Mouse (Mus musculus) c-Kit-positive CD71-positive TER-119-positive erythroid progenitor cells, embryonic 14.5 days (primary cell): ENCODE measurements around the gene Pabpn1.

Source experiments
- DNase-seq: peaks from one replicate; pipeline ENCODE4 v3.0.0-alpha.2; 2013; ENCODE audit warnings: low spot score

The Pabpn1 gene

GRCm38 (mm10) chr14:54893651-54894181, 1.4 kb downstream of the Pabpn1 start:
- DNase-seq: peak; percentile 100

DNA sequence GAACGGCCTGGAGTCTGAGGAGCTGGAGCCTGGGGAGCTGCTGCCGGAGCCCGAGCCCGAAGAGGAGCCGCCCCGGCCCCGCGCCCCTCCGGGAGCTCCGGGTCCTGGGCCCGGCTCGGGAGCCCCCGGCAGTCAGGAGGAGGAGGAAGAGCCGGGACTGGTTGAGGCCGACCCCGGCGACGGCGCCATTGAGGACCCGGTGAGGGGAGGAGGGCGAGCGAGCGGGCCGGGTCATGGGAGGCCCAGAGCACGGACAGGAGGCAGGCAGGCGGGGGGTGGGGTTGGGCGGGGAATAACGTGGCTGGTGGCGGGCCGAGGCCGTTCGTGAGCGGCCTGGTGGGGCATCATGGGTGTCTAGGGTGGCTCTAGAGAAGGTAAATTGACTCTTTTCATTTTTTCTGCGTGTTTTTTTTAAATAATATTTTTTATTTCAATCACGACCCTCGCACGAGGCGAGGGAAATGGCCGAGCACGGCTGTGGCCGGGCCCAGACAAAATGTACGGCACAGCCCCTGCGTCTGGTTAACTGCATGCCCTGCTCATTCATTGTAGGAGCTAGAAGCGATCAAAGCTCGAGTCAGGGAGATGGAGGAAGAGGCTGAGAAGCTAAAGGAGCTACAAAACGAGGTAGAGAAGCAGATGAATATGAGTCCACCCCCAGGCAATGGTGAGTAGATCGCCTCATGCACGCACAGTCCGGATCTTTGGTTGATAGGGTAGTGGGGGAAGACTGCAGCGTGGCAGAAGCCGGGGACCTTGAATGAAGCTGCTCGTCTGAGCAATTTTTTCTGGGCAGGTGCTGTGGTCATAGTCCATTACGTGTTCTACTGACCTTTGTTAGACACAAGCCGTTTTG, 2.2 kb downstream of the Pabpn1 start:
- peak; percentile 46 for DNase-seq

DNA sequence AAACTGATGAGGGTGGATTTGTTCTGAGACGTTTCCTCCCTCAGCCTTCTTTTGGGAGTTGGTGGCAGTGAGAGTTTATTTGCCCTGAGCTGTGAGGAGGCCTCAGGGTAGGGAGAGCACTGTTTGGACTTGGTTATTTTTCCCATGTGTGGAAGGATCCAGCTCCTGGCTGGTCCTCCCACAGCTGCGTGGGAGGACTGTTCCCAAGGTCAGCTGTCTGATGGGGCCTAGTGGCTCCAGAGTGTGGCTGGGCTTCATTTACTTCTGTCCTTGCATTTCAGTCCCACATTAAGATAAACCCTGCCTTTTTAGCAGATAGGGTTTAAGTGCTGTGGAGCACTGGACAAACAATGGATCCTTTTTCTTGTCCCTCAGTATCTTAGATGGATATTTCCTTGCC, 5.1 kb downstream of the Pabpn1 start:
- DNase-seq: no peak

DNA sequence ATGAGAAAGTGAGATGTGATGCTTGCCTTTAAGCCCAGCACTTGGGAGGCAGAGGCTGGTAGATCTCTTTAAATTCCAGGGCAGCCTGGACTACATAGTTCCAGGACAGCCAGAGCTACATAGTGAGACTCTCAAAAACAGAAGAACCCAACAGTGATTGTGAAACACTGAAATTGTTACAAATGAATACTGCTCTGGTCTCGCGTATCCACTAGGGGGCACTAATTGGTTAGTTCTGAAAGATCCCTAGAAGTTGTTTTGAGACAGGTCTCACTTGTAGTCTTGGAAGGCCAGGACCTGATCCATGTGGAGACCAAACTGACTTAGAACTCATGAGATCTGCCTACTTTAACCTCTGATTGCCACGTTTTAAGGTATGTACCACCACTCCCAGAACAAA, 8.1 kb downstream of the Pabpn1 start:
- DNase-seq: peak; percentile 55

DNA sequence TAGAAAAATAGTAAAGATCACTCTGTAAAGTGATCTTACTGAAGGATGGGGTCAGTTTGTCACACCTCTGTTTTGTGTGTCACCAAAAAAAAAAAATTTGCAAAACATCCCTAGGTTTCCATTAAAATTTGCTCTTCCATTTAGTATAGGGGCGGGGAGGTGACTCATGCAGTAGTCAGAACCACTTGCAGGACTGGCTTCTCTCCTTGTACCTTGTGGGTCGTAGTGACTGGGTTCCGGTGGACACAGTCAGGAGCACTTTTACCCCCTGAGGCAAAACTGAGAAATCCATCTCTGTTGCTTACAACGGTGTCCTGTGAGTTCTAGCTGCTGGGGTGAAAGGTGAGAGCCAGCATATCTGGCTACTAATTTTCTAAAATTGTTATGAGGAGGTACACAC, 11.3 kb downstream of the Pabpn1 start:
- no peak for DNase-seq

DNA sequence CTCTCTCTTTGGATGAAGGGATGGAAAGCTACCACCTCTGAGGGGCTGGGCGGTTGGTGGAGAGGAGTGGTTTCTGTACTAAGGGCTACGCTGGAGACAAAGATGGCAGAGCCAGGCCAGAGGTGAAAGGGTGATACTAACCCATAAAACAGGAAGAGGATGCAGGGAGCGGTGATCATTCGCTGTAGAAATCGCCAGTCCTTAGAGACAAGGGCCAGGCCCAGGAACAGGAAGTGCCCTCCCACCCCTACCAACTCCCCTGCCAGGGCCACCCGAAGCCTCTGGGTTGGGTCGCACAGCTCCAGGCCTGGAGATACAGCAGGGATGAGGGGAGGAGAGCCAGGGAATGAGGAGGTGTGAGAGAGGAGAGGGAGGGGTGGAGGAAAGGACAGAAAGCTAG, 16.4 kb downstream of the Pabpn1 start:
- no peak for DNase-seq

GRCm38 (mm10) chr14:54912109-54912850, 20.0 kb downstream of the Pabpn1 start:
- DNase-seq: no peak

- DNase-seq: no peak
Measured at GRCm38 (mm10) chr14:54912886-54913285, 20.6 kb downstream of the Pabpn1 start, which contains the start of gene Slc22a17. Gene Slc22a17 (minus strand): TSS chr14:54913132.

GRCm38 (mm10) chr14:54913343-54913742, 21.0 kb downstream of the Pabpn1 start:
- no peak for DNase-seq

- no peak for DNase-seq
Measured at GRCm38 (mm10) chr14:54920076-54920685, 27.9 kb downstream of the Pabpn1 start.

- DNase-seq: peak; percentile 40
Measured at GRCm38 (mm10) chr14:54924641-54925348, 32.5 kb downstream of the Pabpn1 start.

GRCm38 (mm10) chr14:54925349-54926342, 33.3 kb downstream of the Pabpn1 start, which contains the start of gene Efs:
Gene Efs (minus strand): TSS chr14:54926126.
- DNase-seq: no peak

DNA sequence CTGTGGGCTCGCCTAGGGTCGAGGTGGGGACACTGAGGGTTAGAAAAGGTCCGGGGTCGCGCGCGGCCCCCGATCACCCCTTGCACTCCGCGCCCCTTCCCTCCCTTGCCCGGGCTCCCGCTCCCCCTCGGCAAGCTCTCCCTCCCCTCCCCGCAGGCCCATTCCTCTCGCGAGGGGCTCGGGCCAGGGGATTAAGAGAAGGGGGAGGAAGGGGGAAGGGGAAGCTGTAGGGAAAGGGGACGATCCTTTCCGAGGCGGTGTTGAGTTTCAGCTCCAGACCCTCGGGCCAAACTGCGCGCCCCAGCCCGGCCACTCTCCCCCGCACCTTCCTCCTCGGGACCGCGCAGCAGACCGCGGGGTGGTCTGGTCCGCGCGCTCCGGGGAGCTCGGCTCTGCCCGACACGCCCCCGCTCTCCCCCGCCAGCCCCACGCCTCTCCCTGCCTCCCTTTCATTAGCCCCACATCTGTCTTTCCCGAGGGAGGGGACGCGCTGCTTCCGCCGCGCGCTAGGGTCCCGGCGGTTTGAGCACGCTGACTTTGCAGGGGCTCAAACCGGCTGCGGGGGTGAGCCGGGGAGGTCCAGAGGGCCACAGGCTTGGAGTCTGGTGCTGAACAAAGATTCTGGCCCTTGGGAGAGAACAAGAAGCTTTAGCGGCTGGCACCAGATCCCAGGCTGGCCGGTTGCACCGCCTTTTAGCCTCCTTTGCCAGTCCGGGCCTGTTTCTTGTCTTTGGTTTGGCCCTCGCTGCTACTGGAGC, 34.3 kb downstream of the Pabpn1 start:
- no peak for DNase-seq

- no peak for DNase-seq
Measured at GRCm38 (mm10) chr14:54927296-54927695, 35.0 kb downstream of the Pabpn1 start.

- DNase-seq: no peak
Measured at GRCm38 (mm10) chr14:54929801-54930200, 37.5 kb downstream of the Pabpn1 start.

GRCm38 (mm10) chr14:54930431-54930830, 38.1 kb downstream of the Pabpn1 start:
- no peak for DNase-seq

GRCm38 (mm10) chr14:54932645-54933150, 40.4 kb downstream of the Pabpn1 start, which contains the start of gene Il25:
Gene Il25 (plus strand): TSS chr14:54932695.
- DNase-seq: no peak

DNA sequence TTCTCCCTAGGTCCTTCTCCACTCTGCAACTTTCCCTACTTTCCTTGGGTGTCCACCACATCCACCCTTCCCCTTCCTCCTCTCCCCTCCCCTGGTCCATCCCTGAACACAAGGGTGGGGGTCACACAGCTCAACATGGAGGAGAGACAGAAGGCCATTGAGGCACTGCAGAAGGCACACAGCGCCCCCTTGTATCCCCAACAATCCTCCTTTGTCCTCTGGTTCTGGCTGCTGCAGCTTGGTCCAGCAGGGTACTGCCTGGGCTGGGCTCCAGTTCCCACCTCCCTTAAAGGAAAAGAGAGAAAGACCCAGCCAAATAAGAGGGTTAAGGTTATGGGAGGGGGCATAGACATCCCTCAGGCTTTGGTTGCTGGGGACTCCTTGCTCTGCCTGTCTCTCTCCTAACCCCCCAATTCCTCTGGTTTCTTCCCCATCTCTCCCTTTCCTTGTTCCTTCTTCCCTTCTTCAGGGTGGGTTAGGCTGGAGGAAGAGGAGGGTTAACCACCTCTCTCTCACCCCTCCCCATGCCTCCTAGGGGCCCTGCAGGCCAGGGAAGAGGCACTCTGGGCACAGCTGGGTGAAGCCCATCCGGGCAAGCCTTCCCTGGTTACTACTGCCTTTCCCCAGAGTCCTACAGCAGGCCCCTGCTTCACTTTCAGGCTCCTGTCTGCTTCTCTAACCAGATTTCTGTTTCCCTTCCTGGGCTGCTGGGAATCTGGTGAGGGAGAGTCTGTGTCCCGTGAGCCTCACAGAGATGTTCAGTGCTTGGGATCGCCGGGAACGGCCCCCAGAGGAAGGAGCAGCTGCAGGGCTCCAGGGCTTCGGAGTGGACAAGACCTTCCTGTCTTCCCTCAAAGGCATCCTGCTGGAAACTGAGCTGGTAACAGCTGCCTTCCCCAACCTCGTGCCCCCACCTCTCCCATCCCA, 43.9 kb downstream of the Pabpn1 start, which contains the start of gene Cmtm5:
Cmtm5 (plus strand) TSS at position 358 of the 927 bp plus-strand sequence.
- no peak for DNase-seq
